Mouse (Mus musculus): ENCODE data around the gene Fthl17a. TPM values are rescaled to one million over a fixed set of nuclear protein-coding genes. Genes with fewer than 3 reads are reported as not detected.

Fthl17a gene
- polyA plus RNA-seq (2015; fragmentation: Nextera tagmentation; extraction: Ambion mirVana) = not detected in 2 replicates

GRCm38 (mm10) chrX:85249379-85249778 lies at the start of gene Fthl17a:
TSS of gene Fthl17a (plus strand) at chrX:85249679.

All from skeletal muscle tissue, postnatal 0 days (tissue).